Mouse (Mus musculus) adrenal gland, postnatal 36 days (tissue): ENCODE results near the gene Lingo2. TPM values are rescaled to one million over a fixed set of nuclear protein-coding genes. Genes with fewer than 3 reads are reported as not detected.
"Not testable (repeated sequence)": the region's sequence is repeated elsewhere in the genome, so short reads cannot be mapped to it uniquely, and the experiment has no call there.

Experiments used
- DNase-seq, 2 experiments: peaks; one replicate each; pipeline ENCODE4 v3.0.0; 2021; ENCODE audit warnings: mixed read lengths in 1 of 2
- total RNA-seq, 2 experiments: library from RNA; stranded (reverse); gene quantifications; 2 replicates each; pipeline ENCODE4 v1.2.3; 2021

Lingo2 gene
- total RNA-seq, 2 experiments from 2014 or later, result not detected

GRCm38 (mm10) chr4:35845140-35845539, 1106.4 kb downstream of the Lingo2 start:
- no peak for DNase-seq

GRCm38 (mm10) chr4:35844518-35844917, 1107.0 kb downstream of the Lingo2 start:
- DNase-seq, result no peak

GRCm38 (mm10) chr4:35823322-35823870, 1128.2 kb downstream of the Lingo2 start:
- DNase-seq, result no peak

- no peak for DNase-seq
These were observed 1130.8 kb downstream of the Lingo2 start for GRCm38 (mm10) chr4:35820701-35821100.

- DNase-seq, result no peak
These were observed 1136.8 kb downstream of the Lingo2 start for GRCm38 (mm10) chr4:35814698-35815097.

- no peak for DNase-seq
These were observed 1143.9 kb downstream of the Lingo2 start for GRCm38 (mm10) chr4:35807497-35808210.

- DNase-seq, result no peak
These were observed 1144.6 kb downstream of the Lingo2 start for GRCm38 (mm10) chr4:35806881-35807464.

- no peak for DNase-seq
These were observed 1167.2 kb downstream of the Lingo2 start for GRCm38 (mm10) chr4:35784255-35784921.

- no peak for DNase-seq
These were observed 1180.7 kb downstream of the Lingo2 start for GRCm38 (mm10) chr4:35770810-35771209.

GRCm38 (mm10) chr4:35766905-35767304, 1184.6 kb downstream of the Lingo2 start:
- DNase-seq, result no peak

- DNase-seq, result no peak
These were observed 1190.4 kb downstream of the Lingo2 start for GRCm38 (mm10) chr4:35761181-35761580.

- DNase-seq, result no peak
These were observed 1199.3 kb downstream of the Lingo2 start for GRCm38 (mm10) chr4:35752121-35752860.

GRCm38 (mm10) chr4:35746693-35747092, 1204.9 kb downstream of the Lingo2 start:
- no peak for DNase-seq

- no peak for DNase-seq
These were observed 1226.8 kb downstream of the Lingo2 start for GRCm38 (mm10) chr4:35724774-35725173.

- DNase-seq, result no peak
These were observed 1247.4 kb downstream of the Lingo2 start for GRCm38 (mm10) chr4:35704126-35704525.

GRCm38 (mm10) chr4:35702661-35703060, 1248.9 kb downstream of the Lingo2 start:
- no peak for DNase-seq

- no peak for DNase-seq
These were observed 1256.4 kb downstream of the Lingo2 start for GRCm38 (mm10) chr4:35695137-35695522.

GRCm38 (mm10) chr4:35694360-35695136, 1257.0 kb downstream of the Lingo2 start:
- DNase-seq, result no peak

GRCm38 (mm10) chr4:35690521-35690920, 1261.0 kb downstream of the Lingo2 start:
- no peak for DNase-seq

- DNase-seq, result not testable (repeated sequence)
These were observed 1262.9 kb downstream of the Lingo2 start for GRCm38 (mm10) chr4:35688498-35689240.
